Mouse (Mus musculus) liver, postnatal 0 days (tissue): ENCODE measurements at regions not wholly inside any gene's neighbourhood (a gene's known extent, or its start where the extent isn't known, plus 50 kb on each side); places are given as distances from the start of the nearest gene placed in this dataset.

Source experiments
- ATAC-seq: fragments of 200-750 bp; cut with Nextera tagmentation; 2 replicates; pipeline ENCODE4 v1.8.0; 2017; ENCODE audit warnings: mild to moderate bottlenecking, moderate library complexity
- DNase-seq: peaks from one replicate; pipeline ENCODE4 v3.0.0-alpha.2; 2016
- H3K27ac ChIP-seq: fragments of 300-500 bp; sonication (generic); 2 replicates; pipeline ENCODE4 v1.5.1; 2014; ENCODE audit warnings: antibody characterized with exemption, moderate library complexity, mild to moderate bottlenecking, low read depth
- H3K27me3 ChIP-seq: fragments of 300-500 bp; sonication (generic); 2 replicates; pipeline ENCODE4 v1.6.1; 2014; ENCODE audit warnings: low read length, control low read depth, mixed read lengths; ENCODE audit not compliant: insufficient read depth
- H3K36me3 ChIP-seq: fragments of 300-500 bp; sonication (generic); replicated peaks from 2 replicates; pipeline ENCODE4 v1.6.1; 2014; ENCODE audit warnings: mild to moderate bottlenecking, control low read depth, low read length, moderate library complexity, mixed read lengths; ENCODE audit not compliant: insufficient read depth
- H3K4me1 ChIP-seq: fragments of 300-500 bp; sonication (generic); 2 replicates; pipeline ENCODE4 v1.6.1; 2014; ENCODE audit warnings: antibody characterized with exemption, mild to moderate bottlenecking, control low read depth; ENCODE audit not compliant: insufficient read depth
- H3K4me2 ChIP-seq: fragments of 300-500 bp; sonication (generic); 2 replicates; pipeline ENCODE4 v1.6.1; 2014; ENCODE audit warnings: low read depth, mild to moderate bottlenecking, low read length, moderate library complexity, mixed read lengths
- H3K4me3 ChIP-seq: fragments of 300-500 bp; sonication (generic); 2 replicates; pipeline ENCODE4 v1.5.1; 2014; ENCODE audit warnings: low read depth, low read length
- H3K9ac ChIP-seq: fragments of 300-500 bp; sonication (generic); replicated peaks from 2 replicates; pipeline ENCODE4 v1.6.1; 2014; ENCODE audit warnings: mild to moderate bottlenecking, moderate library complexity
- H3K9me3 ChIP-seq: fragments of 300-500 bp; sonication (generic); 2 replicates; pipeline ENCODE4 v1.6.1; 2016; ENCODE audit warnings: mild to moderate bottlenecking, control low read depth, low read length, mixed read lengths
- CTCF ChIP-seq: sonication (generic); IDR thresholded peaks from 2 replicates; pipeline ENCODE4 v1.5.1; 2016; ENCODE audit warnings: antibody characterized with exemption, low read depth
- EP300 ChIP-seq: IDR thresholded peaks from 2 replicates; pipeline ENCODE4 v1.6.1; 2016; ENCODE audit warnings: antibody characterized with exemption, low read depth, mild to moderate bottlenecking
- WGBS: fragments of 180-500 bp; shearing (Covaris S2); extraction: QIAGEN DNeasy Blood & Tissue Kit; methylation state at CpG from one replicate; pipeline ENCODE4 v1.1.7; 2014; ENCODE audit not compliant: insufficient replicate concordance; 5-methylcytosine and 5-hydroxymethylcytosine counted together

DNA sequence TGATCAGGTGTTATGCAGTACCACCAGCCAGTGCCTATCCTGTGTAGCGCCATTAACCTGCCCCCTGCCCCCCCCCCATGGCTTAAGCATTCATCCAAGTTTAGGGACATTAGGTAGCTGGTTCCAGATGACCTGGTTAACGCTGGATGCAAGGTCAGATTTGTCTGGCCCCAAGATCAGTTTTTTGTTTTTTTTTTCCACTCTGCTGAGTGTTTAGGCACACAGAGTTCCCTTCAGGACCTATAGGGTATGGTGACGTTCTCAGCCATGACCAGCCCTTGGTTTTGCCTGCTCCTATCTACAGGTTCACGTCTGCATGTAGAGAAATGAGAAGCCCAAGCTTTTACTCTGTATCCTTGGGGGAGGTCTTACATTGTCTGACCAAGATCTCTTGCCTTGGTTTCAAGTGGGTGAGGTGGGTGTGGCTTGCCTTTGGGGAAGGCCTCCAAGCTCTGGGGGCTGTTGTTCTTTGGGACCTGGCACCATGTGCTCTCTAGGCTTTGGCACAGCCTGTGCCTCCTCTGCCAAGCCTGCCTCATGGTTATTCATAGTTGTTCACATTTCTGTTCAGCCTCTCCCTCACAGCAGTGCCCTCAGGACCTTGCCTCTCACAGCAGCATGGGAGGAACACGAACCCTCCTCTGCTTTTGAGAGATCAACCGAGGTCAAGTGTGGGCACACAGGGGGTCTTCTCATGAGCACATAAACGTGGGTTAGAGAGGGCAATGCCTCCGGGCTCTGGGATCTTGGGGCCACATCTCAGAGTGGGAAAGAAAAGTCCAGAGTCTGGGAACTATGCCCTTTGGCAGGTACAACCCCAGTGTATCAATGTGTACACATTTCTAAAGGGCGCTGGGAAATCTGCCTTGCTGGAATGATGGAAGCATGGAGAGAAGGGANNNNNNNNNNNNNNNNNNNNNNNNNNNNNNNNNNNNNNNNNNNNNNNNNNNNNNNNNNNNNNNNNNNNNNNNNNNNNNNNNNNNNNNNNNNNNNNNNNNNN, 208.8 kb upstream of the Peli2 start:
- Histone ChIP-seq H3K4me3 (no peak overlapping the region), H3K9me3 (no peaks in the 10 kb centered on the region), H3K36me3 (no peaks in the 10 kb centered on the region), H3K9ac (no peak overlapping the region), H3K27ac (no peak overlapping the region), H3K4me2 (no peak overlapping the region), H3K4me1 (no peaks in the 10 kb centered on the region), H3K27me3 (no peaks in the 10 kb centered on the region)
- whole genome bisulfite sequencing = 67% methylated on average over 9 of the region's 9 CpGs
- no peak for DNase-seq
- no peak for TF ChIP-seq CTCF
- no peak for TF ChIP-seq EP300
- no peak for ATAC-seq

- Histone ChIP-seq H3K27me3 (no peaks in the 10 kb centered on the region), H3K4me2 (no peak overlapping the region), H3K4me1 (no peaks in the 10 kb centered on the region), H3K9ac (no peak overlapping the region), H3K4me3 (no peak overlapping the region), H3K36me3 (no peaks in the 10 kb centered on the region), H3K9me3 (no peaks in the 10 kb centered on the region), H3K27ac (no peak overlapping the region)
- DNase-seq = no peak
- TF ChIP-seq CTCF (no peak), EP300 (no peak)
- no peak for ATAC-seq
- 74% methylated on average over 1 of the region's 1 CpGs for WGBS
These were observed 205.0 kb upstream of the Peli2 start for GRCm38 (mm10) chr14:47915621-47916020.

- no peaks in the 10 kb centered on the region for H3K27me3 ChIP-seq
- no peak for DNase-seq
- ATAC-seq = peak; percentile 31; the same call in 1 of the 2 replicates
- no peaks in the 10 kb centered on the region for H3K4me1 ChIP-seq
- H3K27ac ChIP-seq = no peak overlapping the region
- TF ChIP-seq EP300 = no peak
- no peak for TF ChIP-seq CTCF
- H3K4me2 ChIP-seq = no peak overlapping the region
- 56% methylated on average over 9 of the region's 9 CpGs for WGBS
- H3K36me3 ChIP-seq = no peaks in the 10 kb centered on the region
- no peaks in the 10 kb centered on the region for H3K9me3 ChIP-seq
- H3K9ac ChIP-seq = no peak overlapping the region
- H3K4me3 ChIP-seq = no peak overlapping the region
These were observed 199.8 kb upstream of the Peli2 start for GRCm38 (mm10) chr14:47920638-47921347.

DNA sequence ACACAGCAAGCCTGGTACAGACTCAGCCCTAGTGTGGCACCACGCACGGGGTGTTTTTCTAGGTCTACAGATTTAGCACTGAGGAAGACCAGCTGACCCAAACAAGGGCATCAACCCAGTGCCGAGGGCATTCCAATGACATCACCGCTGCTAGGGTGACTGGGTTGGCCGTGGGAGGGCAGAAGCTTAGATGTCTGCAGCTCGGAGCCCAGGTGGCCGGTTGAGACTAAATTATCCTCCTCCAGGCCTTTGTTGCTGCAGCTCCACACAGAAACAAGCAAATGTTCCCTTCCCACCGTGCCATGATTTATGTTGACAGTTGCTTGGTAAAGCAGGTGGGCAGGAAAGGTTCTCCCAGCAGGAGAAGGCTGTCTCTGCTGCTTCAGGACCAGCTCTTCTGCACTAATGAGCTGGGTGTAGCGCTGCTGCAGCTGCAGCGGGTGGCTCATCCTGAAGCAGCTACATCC, 198.8 kb upstream of the Peli2 start:
- DNase-seq (no peak), ATAC-seq (no peak)
- Histone ChIP-seq H3K27ac (no peak overlapping the region), H3K4me2 (no peak overlapping the region), H3K4me3 (no peak overlapping the region), H3K27me3 (no peaks in the 10 kb centered on the region), H3K4me1 (no peaks in the 10 kb centered on the region), H3K36me3 (no peaks in the 10 kb centered on the region), H3K9me3 (no peaks in the 10 kb centered on the region), H3K9ac (no peak overlapping the region)
- no peak for TF ChIP-seq EP300
- no peak for TF ChIP-seq CTCF
- 63% methylated on average over 10 of the region's 10 CpGs for WGBS

DNA sequence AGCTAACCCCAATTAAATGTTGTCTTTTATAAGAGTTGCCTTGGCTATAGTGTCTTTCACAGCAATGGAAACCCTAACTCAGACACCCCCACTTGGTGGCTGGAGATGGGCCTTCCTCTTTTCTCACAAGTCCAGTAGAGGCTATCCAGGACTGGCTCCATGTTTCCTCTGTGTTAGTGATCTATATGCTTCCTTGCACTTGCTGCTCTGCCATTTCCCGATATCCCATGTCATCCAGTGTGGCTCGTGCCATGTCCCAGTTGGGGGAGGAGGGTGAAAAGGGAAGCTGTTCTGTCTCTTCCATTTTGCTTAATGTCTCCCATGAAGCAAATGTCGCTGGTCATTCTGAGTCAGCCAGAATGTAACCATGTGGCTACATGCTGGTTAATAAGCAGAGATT, 194.2 kb upstream of the Peli2 start:
- H3K9me3 ChIP-seq = no peaks in the 10 kb centered on the region
- peaks cover 4% of the 10 kb centered on the region; the same call in 1 of the 2 replicates for H3K4me1 ChIP-seq
- H3K4me2 ChIP-seq = no peak overlapping the region
- H3K36me3 ChIP-seq = no peaks in the 10 kb centered on the region
- DNase-seq (no peak), ATAC-seq (no peak)
- no peak overlapping the region for H3K9ac ChIP-seq
- H3K4me3 ChIP-seq = no peak overlapping the region
- no peak overlapping the region for H3K27ac ChIP-seq
- TF ChIP-seq EP300 = no peak
- TF ChIP-seq CTCF = no peak
- WGBS = 80% methylated on average over 3 of the region's 3 CpGs
- no peaks in the 10 kb centered on the region for H3K27me3 ChIP-seq

DNA sequence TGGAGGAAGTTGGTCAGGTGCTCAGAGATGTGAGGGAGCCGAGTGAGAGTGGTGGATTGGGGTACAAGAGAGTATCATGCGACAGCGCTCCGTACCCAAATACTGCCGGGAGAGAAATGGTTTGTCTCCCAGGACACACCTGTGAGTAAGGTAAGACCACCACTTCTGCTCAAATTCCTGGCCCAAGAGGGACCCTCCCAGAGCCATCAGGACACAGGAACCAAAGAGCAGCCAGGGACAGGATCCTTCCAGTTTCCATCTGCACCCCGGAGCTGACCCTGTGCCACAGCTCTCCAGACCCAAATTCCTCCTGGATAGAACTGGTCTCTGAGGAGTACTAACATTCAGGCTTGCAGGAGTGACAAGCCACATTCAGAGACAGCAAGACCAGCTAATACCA, 185.2 kb upstream of the Peli2 start:
- no peak for ATAC-seq
- H3K4me2 ChIP-seq = no peak overlapping the region
- 84% methylated on average over 6 of the region's 6 CpGs for WGBS

More for the DNA sequence above, 185.2 kb upstream of the Peli2 start:
- no peaks in the 10 kb centered on the region for H3K9me3 ChIP-seq
- H3K36me3 ChIP-seq = no peaks in the 10 kb centered on the region
- no peak overlapping the region for H3K27ac ChIP-seq
- H3K9ac ChIP-seq = no peak overlapping the region
- no peak for DNase-seq
- H3K27me3 ChIP-seq = no peaks in the 10 kb centered on the region
- TF ChIP-seq EP300 (no peak), CTCF (no peak)
- H3K4me3 ChIP-seq = no peak overlapping the region
- H3K4me1 ChIP-seq = no peaks in the 10 kb centered on the region
